Mouse (Mus musculus) thymus, postnatal 10 days (tissue): ENCODE measurements at regions not wholly inside any gene's neighbourhood (a gene's known extent, or its start where the extent isn't known, plus 50 kb on each side); places are given as distances from the start of the nearest gene placed in this dataset.
"Not testable (repeated sequence)": the region's sequence is repeated elsewhere in the genome, so short reads cannot be mapped to it uniquely, and the experiment has no call there.

Experiments
- DNase-seq, 2 experiments: peaks; one replicate each; pipeline ENCODE4 v3.0.0; 2021; ENCODE audit warnings: low spot score in 2 of 2

DNA sequence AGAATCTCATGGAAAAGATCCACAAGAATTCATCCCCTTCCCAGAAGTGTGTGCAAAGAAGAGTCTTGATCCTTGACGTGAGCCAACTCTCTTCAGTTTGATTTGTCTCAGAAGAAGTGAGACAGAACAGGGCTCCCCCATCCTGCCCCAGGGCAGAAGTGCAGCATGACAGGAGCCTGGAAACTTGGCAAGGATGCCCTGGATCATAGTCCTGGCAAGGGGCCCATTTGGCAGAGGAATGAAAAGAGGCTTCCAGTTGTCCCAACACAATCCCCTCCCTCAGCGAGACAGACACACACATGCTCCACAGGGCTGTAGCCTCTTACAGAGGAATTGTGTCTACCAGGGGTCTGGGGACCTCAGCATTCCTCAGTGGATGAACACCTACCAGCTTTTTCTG lies 102.7 kb downstream of the Ptpn20 start:
- no peak for DNase-seq

GRCm38 (mm10) chr14:33694224-33694623 lies 105.2 kb downstream of the Ptpn20 start:
- no peak for DNase-seq

DNA sequence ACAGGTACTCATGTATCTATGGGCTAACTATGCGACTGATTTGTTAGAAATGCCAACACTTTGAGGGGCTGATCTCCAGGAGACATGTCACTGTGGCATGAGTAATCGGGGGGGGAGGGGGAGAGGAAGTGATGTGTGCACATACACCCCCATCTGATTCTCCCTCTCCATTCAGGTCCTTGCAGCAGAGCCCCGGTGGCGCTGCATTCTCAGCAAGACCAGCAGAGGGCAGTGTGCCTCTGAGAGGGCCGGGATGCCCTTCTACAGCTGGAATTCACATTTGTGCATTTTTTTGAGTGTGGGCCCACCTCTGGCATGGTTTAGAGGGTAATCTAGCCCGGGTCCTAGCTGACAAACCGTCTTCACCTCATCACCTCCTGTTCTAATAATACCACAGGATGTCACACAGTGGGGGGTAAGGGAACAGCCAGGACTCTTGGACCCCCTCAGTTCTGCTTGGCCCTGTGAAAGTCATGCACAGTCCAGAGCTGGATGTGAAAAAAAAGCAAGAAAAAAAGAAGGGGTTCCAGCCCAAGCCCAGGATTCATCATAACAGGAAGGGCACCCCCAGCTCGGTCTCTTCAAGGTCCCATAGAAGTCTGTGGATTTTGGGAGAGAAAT lies 106.5 kb downstream of the Ptpn20 start:
- DNase-seq, result peak in 1 of 2 experiments; percentile 42

DNA sequence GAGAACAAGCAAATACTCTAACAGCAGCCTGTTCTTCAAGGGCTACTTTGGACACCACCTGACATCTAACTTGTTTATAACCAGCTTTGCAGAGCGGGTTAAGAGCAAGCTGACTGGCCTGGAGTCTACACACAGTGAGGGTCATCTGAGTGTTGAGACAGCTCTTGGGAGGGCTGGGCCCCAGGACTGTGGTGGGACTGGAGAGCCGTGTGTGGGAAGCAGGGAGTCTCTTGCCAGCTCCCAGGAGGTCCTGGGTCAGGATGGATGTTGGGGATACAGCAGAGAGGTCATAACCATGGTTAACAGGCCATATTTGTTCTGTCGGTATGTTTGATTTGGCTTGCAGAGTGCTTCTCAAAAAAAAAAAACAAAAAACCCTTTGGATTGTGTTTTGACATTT lies 107.8 kb downstream of the Ptpn20 start:
- DNase-seq, result no peak

GRCm38 (mm10) chr14:33699777-33700438 lies 110.9 kb downstream of the Ptpn20 start:
- no peak for DNase-seq

- DNase-seq, result no peak
Observed at GRCm38 (mm10) chr14:33707661-33708297, 118.8 kb downstream of the Ptpn20 start.

- no peak for DNase-seq
Observed at GRCm38 (mm10) chr14:33708298-33708665, 119.3 kb downstream of the Ptpn20 start.

DNA sequence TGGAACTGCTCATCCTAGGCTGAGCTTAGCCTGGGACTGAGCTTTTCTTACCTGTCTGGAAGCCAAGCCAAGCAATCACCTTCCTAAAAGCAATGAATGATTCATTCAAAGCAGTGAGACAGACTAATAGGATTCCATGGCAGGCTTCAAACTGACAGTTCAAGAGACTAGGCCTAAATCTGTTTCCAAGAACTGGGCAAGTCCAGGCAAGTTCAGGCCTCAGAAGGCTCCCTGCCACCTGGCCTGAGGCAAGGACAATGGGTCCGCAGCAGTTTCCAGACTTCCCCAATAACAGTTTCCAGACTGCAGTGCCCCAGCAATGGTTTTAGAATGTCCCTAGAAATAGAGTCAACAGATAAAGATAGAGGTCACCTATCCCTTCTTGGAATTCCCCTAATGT lies 123.5 kb downstream of the Ptpn20 start:
- DNase-seq, result no peak

- DNase-seq, result no peak
Observed at GRCm38 (mm10) chr14:33719651-33720050, 130.6 kb downstream of the Ptpn20 start.

DNA sequence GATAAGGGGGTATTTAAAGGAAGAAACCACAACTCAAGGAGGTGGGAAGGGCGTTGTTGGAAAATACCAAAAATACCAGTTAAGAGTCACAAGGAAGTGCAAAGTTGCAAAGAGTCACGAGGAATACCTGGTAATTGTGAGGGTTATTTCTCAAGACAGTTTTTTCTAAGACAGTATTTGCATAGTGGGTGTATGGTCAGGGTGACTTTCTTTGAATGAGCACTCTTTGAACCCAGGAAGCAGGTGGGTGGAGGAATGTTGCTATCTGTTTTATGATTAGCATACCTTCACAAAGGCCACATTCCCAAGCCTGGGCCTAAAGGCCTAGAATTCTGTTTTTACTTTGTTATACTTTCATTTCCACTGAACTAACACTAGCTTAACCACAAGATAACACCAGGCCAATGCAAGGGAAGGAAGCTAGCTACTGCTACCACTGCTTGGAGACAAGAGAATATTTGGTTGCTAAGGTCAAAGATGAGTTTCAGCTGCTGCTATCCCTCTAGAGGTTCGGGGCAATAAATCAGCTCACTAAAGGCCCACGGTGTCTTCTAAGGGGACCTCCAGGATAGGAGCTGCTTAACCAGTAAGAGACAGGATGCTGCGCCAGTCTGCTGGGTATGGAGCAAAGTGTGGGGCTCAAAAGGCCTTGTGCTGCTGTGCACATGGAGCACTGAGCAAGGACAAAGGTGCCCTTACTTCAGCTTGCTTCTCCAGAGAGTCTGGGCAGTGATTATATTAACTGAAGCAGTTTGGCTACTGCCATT lies 133.6 kb downstream of the Ptpn20 start:
- not testable (repeated sequence) for DNase-seq

GRCm38 (mm10) chr14:33726500-33726899 lies 137.5 kb downstream of the Ptpn20 start:
- no peak for DNase-seq

- DNase-seq, result no peak
Observed at GRCm38 (mm10) chr14:33729115-33729884, 140.3 kb downstream of the Ptpn20 start.

- DNase-seq, result no peak
Observed at GRCm38 (mm10) chr14:33732698-33733097, 143.7 kb downstream of the Ptpn20 start.

DNA sequence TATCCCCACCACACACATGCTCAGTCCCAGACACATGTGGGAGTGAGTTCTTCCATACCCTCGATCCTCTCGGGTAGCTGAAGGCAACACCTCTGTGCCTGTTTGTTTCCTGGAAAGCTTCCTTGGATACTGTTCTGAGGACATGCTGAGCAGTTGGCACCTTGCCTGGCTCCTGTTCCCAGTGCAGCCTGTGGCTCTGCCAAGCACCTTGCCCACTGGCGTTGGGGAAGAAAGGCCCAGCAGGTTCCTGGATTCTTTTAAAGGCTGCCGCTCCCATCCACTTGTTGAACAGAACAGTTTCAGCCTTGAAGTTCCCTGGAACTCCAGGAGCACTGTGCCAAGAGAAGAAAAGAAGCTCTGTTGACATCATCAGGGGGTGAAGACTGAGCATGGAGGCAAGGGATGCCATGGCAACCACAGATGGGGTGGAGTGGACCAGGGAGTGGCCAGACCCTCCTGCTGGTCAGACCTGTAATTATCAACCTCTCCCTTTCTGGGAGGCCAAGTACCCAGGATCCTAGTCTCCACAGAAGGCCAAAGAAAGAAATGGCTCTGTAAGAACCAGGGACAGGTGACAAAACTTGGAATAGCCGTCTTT lies 145.5 kb downstream of the Ptpn20 start:
- no peak for DNase-seq

DNA sequence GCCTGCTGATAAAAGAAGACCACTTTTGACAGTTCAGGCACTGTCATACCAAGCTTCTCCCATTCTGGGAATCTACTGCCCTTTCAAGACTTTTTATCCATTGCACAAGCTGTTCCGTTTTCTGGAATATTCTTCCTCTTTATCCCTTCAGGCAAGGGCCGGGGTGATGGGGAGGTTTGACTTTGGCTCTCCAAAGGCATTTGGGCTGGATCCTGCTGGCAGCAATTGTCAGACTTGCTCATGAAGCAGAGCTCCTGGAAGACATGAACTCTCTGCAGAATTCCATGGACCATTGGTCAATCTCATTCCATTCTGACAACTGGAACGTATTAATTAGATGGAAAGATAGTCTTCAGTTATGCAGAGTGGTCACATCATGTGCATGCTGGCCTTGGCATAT lies 146.6 kb downstream of the Ptpn20 start:
- DNase-seq, result no peak

DNA sequence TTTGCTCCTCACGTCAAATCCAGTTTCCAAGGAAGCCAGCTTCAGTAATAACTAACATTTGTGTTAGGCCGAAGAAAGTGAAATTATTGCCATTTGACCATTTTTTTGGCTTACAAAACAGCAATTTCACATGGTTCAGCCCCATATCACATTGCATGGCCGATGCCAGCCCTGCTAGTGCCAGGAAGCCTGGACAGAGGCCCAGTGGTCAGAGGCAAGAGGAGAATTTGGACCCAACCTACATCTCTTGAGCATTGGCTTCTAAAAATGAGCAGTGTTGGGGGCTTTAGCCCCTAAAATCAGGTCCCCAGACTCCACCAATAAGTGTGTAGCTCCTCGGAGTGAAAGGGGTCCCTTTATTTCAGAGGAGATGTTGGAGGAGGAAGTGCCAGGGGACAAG lies 157.2 kb downstream of the Ptpn20 start:
- no peak for DNase-seq

GRCm38 (mm10) chr14:33759656-33760055 lies 163.7 kb upstream of the Gdf10 start:
- DNase-seq, result no peak

GRCm38 (mm10) chr14:33763641-33764046 lies 159.7 kb upstream of the Gdf10 start:
- DNase-seq, result no peak

DNA sequence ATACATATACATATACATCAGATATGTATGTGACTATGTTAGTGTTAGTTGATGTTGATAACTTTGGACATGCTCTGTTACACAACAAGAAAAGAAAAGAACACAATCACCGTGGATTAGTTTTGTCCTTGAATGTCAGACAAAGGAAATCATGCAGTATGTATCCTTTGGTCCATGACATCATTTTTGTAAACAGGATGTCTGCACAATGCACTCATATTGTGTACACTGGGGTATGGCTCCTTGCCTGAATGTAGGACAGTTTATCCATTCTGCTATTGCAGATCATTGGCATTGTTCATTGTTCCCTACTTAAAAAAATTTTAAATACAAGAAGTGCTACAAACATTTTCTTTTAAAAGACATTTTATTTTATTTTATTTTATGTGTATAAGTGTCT lies 157.6 kb upstream of the Gdf10 start:
- no peak for DNase-seq

- DNase-seq, result no peak
Observed at GRCm38 (mm10) chr14:33772374-33772773, 151.0 kb upstream of the Gdf10 start.

- no peak for DNase-seq
Observed at GRCm38 (mm10) chr14:33789556-33789955, 133.8 kb upstream of the Gdf10 start.
